Mouse (Mus musculus) Patski (cell line): ENCODE measurements at regions not wholly inside any gene's neighbourhood (a gene's known extent, or its start where the extent isn't known, plus 50 kb on each side); places are given as distances from the start of the nearest gene placed in this dataset.

Experiments used
- ATAC-seq: fragments of 100-300 bp; one replicate; pipeline ENCODE4 v1.8.0; 2021
- CTCF ChIA-PET: fragments of 350-600 bp; sonication (Branson Sonifier 250); formaldehyde crosslinking; loops from one replicate; lab custom pipeline; 2022; ENCODE audit warnings: inconsistent platforms; lab: Charles Lee
- POLR2A ChIA-PET: fragments of 350-600 bp; sonication (Branson Sonifier 250); formaldehyde crosslinking; loops from one replicate; lab custom pipeline; 2022; ENCODE audit warnings: antibody characterized with exemption, inconsistent platforms; lab: Charles Lee
- DNase-seq: peaks from one replicate; pipeline ENCODE4 v3.0.0-alpha.2; 2011; ENCODE audit warnings: low read depth, low spot score
- H3K27me3 ChIP-seq: fragments of 371-371 bp; one replicate; pipeline ENCODE4 v1.5.1; 2021
- CTCF ChIP-seq: fragments of 100-300 bp; IDR thresholded peaks from one replicate; pipeline ENCODE4 v1.5.1; 2021
- in situ Hi-C: fragments of 300-500 bp; cut with MboI; formaldehyde crosslinking; loops from 3 replicates; pipeline ENCODE4 v1.11.1; 2018; ENCODE audit warnings: low pct_unique_long_range_greater_than_20kb, mixed read lengths

DNA sequence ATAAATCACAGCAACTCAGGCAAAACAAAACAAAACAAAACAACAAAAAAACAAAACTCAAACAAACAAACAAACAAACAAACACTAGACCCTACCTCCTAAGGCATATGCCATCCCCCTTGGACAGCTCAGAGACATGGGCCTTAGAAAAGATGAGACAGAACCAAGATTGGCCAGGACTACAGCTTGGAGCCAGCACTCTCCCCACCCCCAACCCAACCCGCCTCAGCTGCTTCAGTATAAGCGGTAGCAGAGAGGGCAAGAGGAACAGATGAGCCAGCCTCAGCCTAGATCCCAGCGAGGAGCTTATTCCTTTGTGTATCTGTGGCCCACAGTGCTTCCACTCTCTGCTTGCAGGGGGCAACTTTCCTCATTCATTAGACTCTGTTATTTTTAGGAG, 105.2 kb upstream of the Ywhaq start:
- in situ Hi-C loops: no loop called here
- no peak for TF ChIP-seq CTCF
- POLR2A ChIA-PET: no interaction called here
- CTCF ChIA-PET: no interaction called here
- DNase-seq: no peak
- ATAC-seq: no peak
- no peaks in the 10 kb centered on the region for H3K27me3 ChIP-seq

DNA sequence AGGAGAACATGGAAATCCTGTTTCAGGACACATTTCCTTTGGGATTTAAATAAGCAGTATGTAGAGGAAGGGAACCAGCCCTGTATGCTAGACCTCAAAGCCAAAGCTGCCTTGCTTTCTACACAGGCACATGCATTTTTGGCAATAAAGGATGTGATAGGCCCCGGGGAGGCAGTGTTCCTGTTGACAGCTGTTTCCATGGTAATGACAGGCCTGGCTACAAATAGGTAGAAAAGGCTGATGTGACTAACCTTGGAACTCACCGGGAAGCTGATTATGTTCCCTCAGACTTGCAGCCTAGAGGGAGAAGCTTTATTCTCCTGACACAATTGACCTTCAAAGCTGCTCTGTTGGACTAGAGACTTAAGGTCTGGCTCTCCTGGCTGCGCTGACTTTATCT, 101.6 kb upstream of the Ywhaq start:
- no peak for TF ChIP-seq CTCF
- ChIA-PET CTCF (no interaction called here), POLR2A (no interaction called here)
- no peak for ATAC-seq
- DNase-seq: no peak
- in situ Hi-C loops: no loop called here
- no peaks in the 10 kb centered on the region for H3K27me3 ChIP-seq

DNA sequence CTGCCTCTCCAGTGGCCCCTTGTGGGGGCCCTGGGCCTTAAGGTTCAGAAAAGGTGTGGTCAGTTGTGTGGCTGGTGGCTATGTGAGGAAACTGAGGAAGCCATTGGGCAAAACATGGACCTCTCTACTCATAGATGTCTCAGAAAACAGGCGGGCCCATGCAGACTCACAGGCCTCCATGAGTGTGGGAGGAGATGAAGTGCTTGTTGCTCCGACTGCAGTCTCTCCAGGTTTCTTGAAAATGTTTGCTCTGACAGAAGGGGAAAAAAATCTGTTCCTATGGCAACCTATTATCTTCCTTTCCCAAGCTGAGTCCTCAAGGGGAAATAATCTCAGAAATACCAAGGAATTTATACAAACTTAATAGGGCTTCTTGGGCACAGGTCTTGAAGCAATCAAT, 95.3 kb upstream of the Ywhaq start:
- CTCF ChIA-PET: no interaction called here
- ATAC-seq: no peak

DNA sequence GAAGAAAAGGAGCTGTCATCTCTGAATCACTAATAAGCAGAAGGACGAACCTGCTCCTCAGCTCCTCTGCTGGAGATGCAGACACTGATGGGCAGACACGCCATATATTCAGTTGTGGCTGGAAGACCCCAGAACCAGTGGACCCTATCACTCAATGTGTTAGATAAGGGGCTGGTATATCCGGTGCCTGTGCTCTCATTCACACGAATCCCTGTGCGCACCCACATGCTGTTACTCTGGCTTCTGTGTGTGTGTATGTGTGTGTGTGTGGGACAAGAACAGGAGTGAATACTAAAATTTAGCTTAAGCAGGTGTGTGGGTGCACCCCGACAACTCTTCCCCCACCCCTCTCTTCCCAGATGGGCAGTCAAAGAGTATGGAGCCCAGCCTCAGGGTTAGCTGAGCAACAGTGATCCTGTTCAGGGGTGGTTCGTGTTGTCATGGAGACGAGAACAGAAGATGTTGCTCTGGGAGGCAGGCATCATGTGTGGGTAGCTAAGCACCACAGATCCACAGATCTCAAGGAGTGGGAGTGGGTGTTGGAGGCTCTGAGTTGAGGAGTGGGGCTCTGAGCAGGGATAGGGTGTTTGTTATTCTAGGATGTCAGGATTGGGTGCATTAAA, 93.7 kb upstream of the Ywhaq start:
- POLR2A ChIA-PET: no interaction called here
- no peaks in the 10 kb centered on the region for H3K27me3 ChIP-seq
- TF ChIP-seq CTCF: no peak
- DNase-seq: no peak
- no peak for ATAC-seq
- CTCF ChIA-PET: no interaction called here
- in situ Hi-C loops: no loop called here

More for the DNA sequence above, 95.3 kb upstream of the Ywhaq start:
- H3K27me3 ChIP-seq: no peaks in the 10 kb centered on the region
- in situ Hi-C loops: no loop called here
- POLR2A ChIA-PET: no interaction called here
- no peak for TF ChIP-seq CTCF
- no peak for DNase-seq

DNA sequence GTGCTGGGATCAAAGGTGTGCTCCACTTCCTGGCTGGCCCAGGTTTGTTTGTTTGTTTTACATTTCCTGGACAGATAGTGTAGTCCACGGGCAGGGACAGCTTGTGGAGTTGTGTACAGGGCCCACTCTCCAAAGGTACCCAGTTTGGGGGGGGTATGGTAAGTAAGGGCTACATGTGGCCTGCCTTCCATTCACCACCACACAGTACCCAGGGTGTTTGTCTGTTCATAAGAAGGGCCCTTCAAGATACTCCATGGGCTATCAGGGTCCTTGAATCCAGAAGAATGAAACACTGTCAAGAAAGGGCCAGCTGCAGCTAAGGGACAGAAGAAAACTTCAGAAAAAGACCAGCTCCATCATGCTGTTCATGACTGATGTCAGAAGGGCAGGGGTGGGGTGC, 89.6 kb upstream of the Ywhaq start:
- no peaks in the 10 kb centered on the region for H3K27me3 ChIP-seq
- TF ChIP-seq CTCF: no peak
- ATAC-seq: no peak
- DNase-seq: no peak
- ChIA-PET CTCF (no interaction called here), POLR2A (no interaction called here)
- in situ Hi-C loops: no loop called here

DNA sequence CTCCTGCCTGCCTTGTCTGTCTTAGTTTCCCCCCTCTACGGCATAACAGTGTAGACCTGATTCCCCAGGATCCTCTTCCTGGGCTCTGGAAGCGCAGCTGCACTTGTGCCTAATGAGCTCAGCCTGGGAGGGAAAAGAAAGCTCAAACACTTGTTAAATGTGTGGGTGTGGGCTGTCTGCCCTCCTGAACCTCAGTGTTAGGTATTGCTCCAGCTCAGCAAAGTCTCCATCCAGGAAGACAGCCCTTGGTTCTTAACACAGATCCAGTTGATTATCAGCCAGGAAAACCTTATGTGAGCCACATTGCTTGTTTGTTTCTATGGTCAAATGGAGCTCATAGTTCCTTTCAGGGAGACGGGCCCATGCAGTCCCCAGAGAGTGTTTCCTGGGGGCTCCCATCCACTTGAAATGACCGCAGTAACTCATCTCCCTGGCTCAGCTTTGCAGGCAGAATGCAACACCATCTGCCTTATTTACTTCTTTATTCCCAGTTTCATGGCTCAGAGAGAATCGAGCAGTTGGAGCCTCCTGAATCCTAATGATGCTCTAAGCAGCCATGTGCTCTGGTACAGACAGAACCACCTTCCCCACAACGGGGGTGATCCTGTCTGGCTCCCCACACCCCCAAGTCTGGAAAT, 88.4 kb upstream of the Ywhaq start:
- no peak for ATAC-seq
- in situ Hi-C loops: no loop called here
- POLR2A ChIA-PET: no interaction called here
- TF ChIP-seq CTCF: no peak
- CTCF ChIA-PET: no interaction called here
- DNase-seq: no peak
- H3K27me3 ChIP-seq: no peaks in the 10 kb centered on the region

DNA sequence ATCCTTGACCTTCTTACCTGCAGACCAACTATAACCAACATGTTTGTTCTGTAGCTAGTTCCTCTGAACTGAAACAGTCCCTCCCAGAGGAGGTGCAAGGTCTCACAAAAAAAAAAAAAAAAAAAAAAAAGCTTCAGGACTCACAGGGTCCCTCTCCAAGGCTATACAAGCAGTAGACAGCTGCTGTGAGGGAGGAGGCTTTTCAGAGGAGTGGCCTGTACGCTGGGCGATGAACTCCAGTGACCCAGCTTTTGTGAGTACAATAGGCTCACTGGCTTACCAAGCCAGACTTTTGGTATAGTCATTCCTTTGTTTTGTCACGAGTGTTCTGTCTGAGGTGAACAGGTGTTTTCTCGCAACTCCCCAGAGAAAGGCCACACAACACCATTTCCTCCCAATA, 85.8 kb upstream of the Ywhaq start:
- in situ Hi-C loops: no loop called here
- DNase-seq (no peak), ATAC-seq (no peak)
- ChIA-PET POLR2A (no interaction called here), CTCF (no interaction called here)
- TF ChIP-seq CTCF: no peak
- H3K27me3 ChIP-seq: no peaks in the 10 kb centered on the region

DNA sequence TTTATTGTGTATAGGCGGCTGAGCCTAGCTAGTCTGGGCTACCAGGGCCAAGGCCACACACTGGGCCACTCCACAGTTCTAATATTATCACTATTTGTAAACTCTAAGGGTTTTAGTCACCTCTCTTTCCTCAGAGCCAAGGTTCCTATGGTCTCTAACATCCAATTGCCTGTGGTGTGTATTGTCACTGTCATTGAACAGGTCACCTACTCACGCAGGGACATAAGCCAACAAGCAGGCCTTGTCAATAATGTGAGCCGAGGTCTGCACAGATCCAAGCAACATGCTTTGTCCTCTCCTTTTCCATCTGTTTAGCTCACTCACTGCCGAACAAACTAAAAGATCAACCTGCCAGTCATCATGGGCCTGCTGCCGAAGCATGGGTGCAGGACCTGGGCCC, 79.5 kb upstream of the Ywhaq start:
- POLR2A ChIA-PET: no interaction called here
- CTCF ChIA-PET: no interaction called here
- no peak for TF ChIP-seq CTCF
- H3K27me3 ChIP-seq: no peaks in the 10 kb centered on the region
- in situ Hi-C loops: no loop called here
- DNase-seq (no peak), ATAC-seq (no peak)

DNA sequence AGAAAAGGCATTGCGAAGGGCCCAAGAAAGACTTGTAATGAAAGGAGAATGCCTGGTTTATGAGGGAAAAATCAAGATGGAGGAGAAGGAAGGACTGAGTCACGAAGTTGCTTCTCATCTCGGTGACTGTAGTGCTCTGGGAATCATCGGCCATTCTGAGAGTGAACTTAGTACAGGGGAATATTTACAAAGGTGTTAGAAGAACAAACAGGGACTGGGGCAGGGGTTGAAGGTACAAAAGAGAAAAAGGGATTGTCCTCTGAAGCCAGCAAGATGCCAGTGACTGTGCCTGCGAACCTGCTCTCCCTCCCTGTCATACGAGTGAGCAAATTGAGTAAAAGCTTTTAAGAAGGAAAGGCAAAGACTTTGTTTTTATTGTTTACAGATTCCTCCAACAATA, 78.1 kb upstream of the Ywhaq start:
- no peak for TF ChIP-seq CTCF
- in situ Hi-C loops: no loop called here
- ChIA-PET CTCF (no interaction called here), POLR2A (no interaction called here)
- ATAC-seq: no peak
- no peak for DNase-seq
- H3K27me3 ChIP-seq: no peaks in the 10 kb centered on the region

DNA sequence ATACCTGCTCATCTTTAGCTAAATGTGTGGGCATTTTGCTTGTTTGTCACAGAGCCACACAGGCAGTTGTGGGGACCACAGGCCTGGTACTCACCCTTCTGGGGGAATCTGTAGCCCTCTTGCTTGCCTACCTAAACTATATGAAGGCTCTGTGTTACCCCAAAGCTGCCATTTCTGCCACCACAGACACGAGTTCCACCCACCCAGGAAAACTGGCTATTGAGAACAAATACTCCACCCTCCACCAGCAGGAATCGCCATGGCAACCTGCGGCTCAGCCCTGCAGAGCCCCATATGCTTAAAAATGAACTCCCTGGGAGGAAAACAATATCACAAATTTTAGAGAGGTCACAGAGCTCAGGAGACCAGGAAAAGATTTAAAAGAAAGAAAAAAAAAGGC, 76.0 kb upstream of the Ywhaq start:
- ATAC-seq: no peak
- POLR2A ChIA-PET: no interaction called here
- no peak for TF ChIP-seq CTCF
- CTCF ChIA-PET: interaction anchor here (1.3 kb wide), 2 partner anchors 12 to 20 kb away, joined by 3 to 6 read pairs; no protein-coding TSS in a partner anchor
- in situ Hi-C loops: no loop called here
- no peaks in the 10 kb centered on the region for H3K27me3 ChIP-seq
- DNase-seq: no peak

DNA sequence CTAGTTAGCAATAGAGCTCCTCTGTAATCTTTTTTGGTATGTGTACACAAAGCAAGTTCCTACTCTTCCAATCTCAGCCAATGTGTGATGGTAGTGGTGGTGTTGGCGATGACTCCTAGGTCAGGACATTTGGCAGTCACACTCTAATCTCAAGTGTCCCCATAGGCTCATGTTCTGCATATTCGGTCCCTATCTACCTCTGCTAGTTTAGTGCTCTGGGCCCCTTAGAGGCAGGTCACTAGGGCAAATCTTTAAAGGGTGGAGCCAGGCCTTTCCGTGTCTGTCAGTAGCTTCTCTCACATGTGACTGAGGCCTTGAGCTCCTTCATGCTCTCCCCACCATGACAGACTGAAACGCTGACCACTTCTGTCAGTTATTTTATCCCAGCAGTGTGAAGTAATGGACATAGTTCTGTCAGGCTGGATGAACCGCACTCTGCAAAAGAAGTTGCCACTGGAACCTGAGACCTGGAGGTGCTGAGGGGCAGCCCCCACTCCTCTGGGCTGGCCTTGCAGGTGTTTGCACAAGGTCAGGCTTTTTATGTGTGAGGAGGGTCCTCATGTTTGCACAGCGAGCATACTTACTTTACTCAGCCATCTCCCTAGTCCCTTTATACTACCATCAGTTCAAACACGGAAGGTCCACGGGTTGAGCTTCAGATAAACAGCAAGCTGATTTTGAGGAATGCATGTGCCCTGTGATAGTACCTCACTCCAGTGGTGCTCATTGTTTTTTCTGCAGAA, 75.3 kb upstream of the Ywhaq start:
- ATAC-seq (no peak), DNase-seq (no peak)
- in situ Hi-C loops: no loop called here
- H3K27me3 ChIP-seq: no peaks in the 10 kb centered on the region
- TF ChIP-seq CTCF: no peak
- CTCF ChIA-PET: interaction anchor here (1.3 kb wide), 1 partner anchor 20 kb away, joined by 3 read pairs; no protein-coding TSS in a partner anchor
- POLR2A ChIA-PET: no interaction called here
